Mouse (Mus musculus) forebrain, embryonic 16.5 days (tissue): ENCODE results near the gene Lrrc20. TPM values are rescaled to one million over a fixed set of nuclear protein-coding genes. Genes with fewer than 3 reads are reported as not detected.
A peak's percentile ranks its signal among the peaks of the same experiment; 100 is the strongest.

ENCODE experiments used
- ATAC-seq: fragments of 200-750 bp; cut with Nextera tagmentation; 2 replicates; pipeline ENCODE4 v1.8.0; 2017; ENCODE audit warnings: mild to moderate bottlenecking, moderate library complexity
- H3K27ac ChIP-seq: fragments of 300-500 bp; sonication (generic); 2 replicates; pipeline ENCODE4 v1.5.1; 2014; ENCODE audit warnings: low read length, control low read depth
- H3K27me3 ChIP-seq: fragments of 300-500 bp; sonication (generic); replicated peaks from 2 replicates; pipeline ENCODE4 v1.6.1; 2014; ENCODE audit warnings: low read length; ENCODE audit not compliant: control insufficient read depth, insufficient read depth
- H3K36me3 ChIP-seq: fragments of 300-500 bp; sonication (generic); 2 replicates; pipeline ENCODE4 v1.6.1; 2014; ENCODE audit not compliant: control insufficient read depth, insufficient read depth
- H3K4me1 ChIP-seq: fragments of 300-500 bp; sonication (generic); replicated peaks from 2 replicates; pipeline ENCODE4 v1.6.1; 2014; ENCODE audit warnings: low read length; ENCODE audit not compliant: control insufficient read depth, insufficient read depth
- H3K4me2 ChIP-seq: fragments of 300-500 bp; sonication (generic); 2 replicates; pipeline ENCODE4 v1.6.1; 2014; ENCODE audit warnings: mild to moderate bottlenecking, low read length, control low read depth
- H3K4me3 ChIP-seq: fragments of 300-500 bp; sonication (generic); replicated peaks from 2 replicates; pipeline ENCODE4 v1.5.1; 2014; ENCODE audit warnings: mild to moderate bottlenecking, low read length, control low read depth
- H3K9ac ChIP-seq: fragments of 300-500 bp; sonication (generic); replicated peaks from 2 replicates; pipeline ENCODE4 v1.6.1; 2014; ENCODE audit warnings: low read depth, low read length, control low read depth
- H3K9me3 ChIP-seq: fragments of 300-500 bp; sonication (generic); 2 replicates; pipeline ENCODE4 v1.6.1; 2016; ENCODE audit warnings: low read length; ENCODE audit not compliant: control insufficient read depth
- WGBS: fragments of 180-500 bp; shearing (Covaris S2); extraction: QIAGEN DNeasy Blood & Tissue Kit; methylation state at CpG from one replicate; pipeline ENCODE4 v1.1.7; 2014; 5-methylcytosine and 5-hydroxymethylcytosine counted together
- polyA plus RNA-seq: library from polyadenylated mRNA; unstranded; fragments of >200 nt; fragmentation: Nextera tagmentation; extraction: Ambion mirVana; gene quantifications from 2 replicates; pipeline ENCODE4 v1.2.1, GENCODE M21; 2015

Lrrc20 gene
- polyA plus RNA-seq: 25.7 and 28.1 TPM in 2 replicates

- peak; percentile 99 for ATAC-seq
- Histone ChIP-seq H3K4me3 (peak within 1 kb of the TSS; percentile 86), H3K36me3 (no peaks in the 10 kb centered on the region), H3K9me3 (no peaks in the 10 kb centered on the region), H3K4me2 (peak within 1 kb of the TSS; percentile 97), H3K27ac (peak within 1 kb of the TSS; percentile 81), H3K4me1 (peaks cover 23% of the 10 kb centered on the region), H3K9ac (peak within 1 kb of the TSS; percentile 87), H3K27me3 (no peaks in the 10 kb centered on the region)
- WGBS: 0% methylated on average over 70 of the region's 70 CpGs
These were observed at the start of gene Lrrc20 for GRCm38 (mm10) chr10:61475594-61476439. Gene Lrrc20, plus strand, starts transcription at chr10:61475801.

- Histone ChIP-seq H3K27ac (no peak overlapping the region), H3K9ac (no peak overlapping the region), H3K4me1 (peaks cover 6% of the 10 kb centered on the region), H3K4me3 (no peak overlapping the region), H3K36me3 (peaks cover 10% of the 10 kb centered on the region; the same call in 1 of the 2 replicates), H3K4me2 (no peak overlapping the region), H3K27me3 (no peaks in the 10 kb centered on the region), H3K9me3 (no peaks in the 10 kb centered on the region)
- ATAC-seq: no peak
- 64% methylated on average over 2 of the region's 2 CpGs for WGBS
These were observed 49.3 kb upstream of the Lrrc20 start for GRCm38 (mm10) chr10:61426251-61426757.

- H3K27me3 ChIP-seq: no peaks in the 10 kb centered on the region
- no peak overlapping the region for H3K27ac ChIP-seq
- 81% methylated on average over 6 of the region's 6 CpGs for WGBS
- no peak overlapping the region for H3K4me3 ChIP-seq
- peaks cover 6% of the 10 kb centered on the region for H3K4me1 ChIP-seq
- no peak overlapping the region for H3K4me2 ChIP-seq
- ATAC-seq: no peak
- no peaks in the 10 kb centered on the region for H3K9me3 ChIP-seq
- H3K36me3 ChIP-seq: peaks cover 15% of the 10 kb centered on the region
- H3K9ac ChIP-seq: no peak overlapping the region
These were observed 47.6 kb upstream of the Lrrc20 start for GRCm38 (mm10) chr10:61427951-61428350.

GRCm38 (mm10) chr10:61428416-61428815, 47.2 kb upstream of the Lrrc20 start:
- Histone ChIP-seq H3K9ac (no peak overlapping the region), H3K27me3 (no peaks in the 10 kb centered on the region), H3K27ac (no peak overlapping the region), H3K4me3 (no peak overlapping the region), H3K9me3 (no peaks in the 10 kb centered on the region), H3K4me1 (peaks cover 6% of the 10 kb centered on the region), H3K36me3 (peaks cover 19% of the 10 kb centered on the region), H3K4me2 (no peak overlapping the region)
- ATAC-seq: no peak
- 37% methylated on average over 4 of the region's 4 CpGs for WGBS

GRCm38 (mm10) chr10:61429043-61429442, 46.6 kb upstream of the Lrrc20 start:
- Histone ChIP-seq H3K27me3 (no peaks in the 10 kb centered on the region), H3K9ac (no peak overlapping the region), H3K4me3 (no peak overlapping the region), H3K4me1 (peaks cover 6% of the 10 kb centered on the region), H3K4me2 (no peak overlapping the region), H3K9me3 (no peaks in the 10 kb centered on the region), H3K36me3 (peaks cover 19% of the 10 kb centered on the region), H3K27ac (no peak overlapping the region)
- 86% methylated on average over 5 of the region's 5 CpGs for WGBS
- ATAC-seq: no peak

GRCm38 (mm10) chr10:61431375-61431774, 44.2 kb upstream of the Lrrc20 start:
- Histone ChIP-seq H3K9ac (no peak overlapping the region), H3K4me1 (no peaks in the 10 kb centered on the region), H3K27ac (no peak overlapping the region), H3K4me3 (no peak overlapping the region), H3K9me3 (no peaks in the 10 kb centered on the region), H3K4me2 (no peak overlapping the region), H3K36me3 (peaks cover 19% of the 10 kb centered on the region), H3K27me3 (no peaks in the 10 kb centered on the region)
- WGBS: 87% methylated on average over 9 of the region's 9 CpGs
- ATAC-seq: no peak

- no peak for ATAC-seq
- no peaks in the 10 kb centered on the region; the same call in 1 of the 2 replicates for H3K36me3 ChIP-seq
- H3K4me3 ChIP-seq: no peak overlapping the region
- no peak overlapping the region for H3K4me2 ChIP-seq
- no peaks in the 10 kb centered on the region for H3K27me3 ChIP-seq
- H3K4me1 ChIP-seq: peaks cover 16% of the 10 kb centered on the region
- no peaks in the 10 kb centered on the region for H3K9me3 ChIP-seq
- H3K9ac ChIP-seq: no peak overlapping the region
- H3K27ac ChIP-seq: no peak overlapping the region
- WGBS: 94% methylated on average over 7 of the region's 7 CpGs
These were observed 35.3 kb upstream of the Lrrc20 start for GRCm38 (mm10) chr10:61440202-61440800.

- Histone ChIP-seq H3K27me3 (no peaks in the 10 kb centered on the region), H3K4me3 (no peak overlapping the region), H3K9me3 (no peaks in the 10 kb centered on the region), H3K36me3 (no peaks in the 10 kb centered on the region; the same call in 1 of the 2 replicates), H3K27ac (no peak overlapping the region), H3K4me1 (peaks cover 30% of the 10 kb centered on the region), H3K9ac (no peak overlapping the region), H3K4me2 (no peak overlapping the region)
- WGBS: 71% methylated on average over 6 of the region's 6 CpGs
- no peak for ATAC-seq
These were observed 32.1 kb upstream of the Lrrc20 start for GRCm38 (mm10) chr10:61443456-61443855.

- ATAC-seq: no peak
These were observed 31.7 kb upstream of the Lrrc20 start for GRCm38 (mm10) chr10:61443876-61444275.

More at GRCm38 (mm10) chr10:61443876-61444275, 31.7 kb upstream of the Lrrc20 start:
- Histone ChIP-seq H3K27me3 (no peaks in the 10 kb centered on the region), H3K27ac (no peak overlapping the region), H3K4me1 (peaks cover 30% of the 10 kb centered on the region), H3K36me3 (no peaks in the 10 kb centered on the region; the same call in 1 of the 2 replicates), H3K4me3 (no peak overlapping the region), H3K9me3 (no peaks in the 10 kb centered on the region), H3K4me2 (no peak overlapping the region), H3K9ac (no peak overlapping the region)
- WGBS: 79% methylated on average over 1 of the region's 1 CpGs
